Mouse (Mus musculus): ENCODE measurements around the gene Rap1gap2. TPM values are rescaled to one million over a fixed set of nuclear protein-coding genes. Genes with fewer than 3 reads are reported as not detected.
A peak's percentile ranks its signal among the peaks of the same experiment; 100 is the strongest.

Gene Rap1gap2
- polyA plus RNA-seq, 1 experiment from 2014 or later: 5.2 TPM

DNA sequence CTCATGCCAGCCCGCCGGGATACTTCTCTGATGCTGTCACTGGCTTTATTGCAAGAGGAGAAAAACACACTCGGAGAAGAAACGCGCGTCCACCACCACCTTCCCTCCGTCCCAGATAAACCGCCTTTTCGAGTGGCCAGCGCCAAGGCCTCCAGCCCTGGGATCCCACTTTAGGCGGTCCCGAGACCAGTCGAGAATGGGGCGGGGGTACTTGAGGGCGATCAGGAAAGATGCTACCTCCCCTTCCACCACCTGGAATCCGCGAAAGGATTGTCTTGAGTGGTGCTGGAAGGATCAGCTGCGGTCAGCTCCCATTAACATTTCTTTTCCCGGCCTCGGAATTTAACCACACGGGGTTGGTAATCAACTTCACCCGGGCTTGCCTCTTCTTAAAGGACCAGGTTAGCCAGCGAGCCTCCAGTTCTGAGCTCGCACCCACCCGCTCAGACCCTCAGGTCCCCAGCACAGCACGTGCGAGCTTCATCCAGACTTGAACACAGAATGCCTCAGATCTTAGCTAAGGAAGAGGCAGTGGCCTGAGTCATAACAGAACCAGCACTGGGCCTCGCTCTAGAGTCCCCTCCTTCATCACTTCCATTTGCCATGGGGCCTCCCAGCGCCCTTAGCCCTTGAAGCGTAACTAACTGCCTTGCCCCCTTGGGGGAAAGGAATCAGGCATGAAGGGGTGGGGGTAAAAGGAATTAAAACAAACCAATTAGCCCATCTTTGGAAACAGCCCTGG, 87.3 kb downstream of the Rap1gap2 start:
- H3K9me3 ChIP-seq: no peaks in the 10 kb centered on the region
- H3K4me3 ChIP-seq: peak overlapping the region; percentile 77
- 3% methylated on average over 30 of the region's 30 CpGs for WGBS
- no peak for DNase-seq (ENCODE audit: low spot score)
- no peaks in the 10 kb centered on the region for H3K36me3 ChIP-seq
- H3K27me3 ChIP-seq (ENCODE audit: insufficient read depth, poor library complexity, severe bottlenecking): peaks cover 55% of the 10 kb centered on the region
- H3K27ac ChIP-seq: peak overlapping the region; percentile 88
- H3K4me1 ChIP-seq: peaks cover 56% of the 10 kb centered on the region

DNA sequence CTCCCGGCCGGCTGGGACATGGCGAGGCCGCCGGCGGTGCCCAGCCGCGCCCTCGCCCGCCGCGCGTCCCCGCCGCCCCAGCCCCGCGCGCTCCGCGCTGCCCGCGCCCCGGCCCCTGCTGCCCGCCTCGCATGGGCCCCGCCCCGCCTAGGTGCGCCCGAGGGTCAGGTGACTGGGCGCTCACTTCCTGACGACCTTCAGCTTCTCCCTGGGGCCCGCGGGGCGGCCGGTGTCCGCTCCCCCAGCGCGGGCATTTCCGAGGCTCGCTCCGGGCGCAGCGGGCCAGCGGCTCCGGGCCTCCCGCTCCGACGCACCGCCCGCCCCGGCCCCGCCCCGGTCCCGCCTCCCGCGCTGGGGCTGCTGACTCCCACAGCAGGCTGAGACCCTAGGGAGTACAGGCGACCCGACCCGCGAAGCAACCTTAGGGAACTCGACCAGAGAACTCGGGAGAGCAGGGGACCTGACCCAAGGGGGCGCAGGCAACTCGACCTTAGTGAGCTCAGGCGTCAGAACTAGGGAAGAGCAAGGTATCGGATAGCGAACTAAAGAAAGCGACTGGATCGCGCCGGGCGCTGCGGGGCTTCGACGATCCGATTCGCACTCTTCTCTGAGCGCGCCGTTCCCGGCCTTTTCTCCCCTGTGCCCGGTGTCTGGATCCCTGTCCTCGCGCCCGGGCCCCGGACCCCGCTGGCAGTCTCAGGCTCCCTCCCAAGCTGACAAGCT, 88.1 kb downstream of the Rap1gap2 start:
- Histone ChIP-seq H3K27me3 (ENCODE audit: insufficient read depth, poor library complexity, severe bottlenecking) (peaks cover 55% of the 10 kb centered on the region), H3K9me3 (no peaks in the 10 kb centered on the region), H3K27ac (peak overlapping the region; percentile 88), H3K36me3 (no peaks in the 10 kb centered on the region), H3K4me1 (peaks cover 58% of the 10 kb centered on the region), H3K4me3 (peak overlapping the region; percentile 77)
- DNase-seq (ENCODE audit: low spot score): no peak
- WGBS: under 1% methylated on average over 79 of the region's 87 CpGs

DNA sequence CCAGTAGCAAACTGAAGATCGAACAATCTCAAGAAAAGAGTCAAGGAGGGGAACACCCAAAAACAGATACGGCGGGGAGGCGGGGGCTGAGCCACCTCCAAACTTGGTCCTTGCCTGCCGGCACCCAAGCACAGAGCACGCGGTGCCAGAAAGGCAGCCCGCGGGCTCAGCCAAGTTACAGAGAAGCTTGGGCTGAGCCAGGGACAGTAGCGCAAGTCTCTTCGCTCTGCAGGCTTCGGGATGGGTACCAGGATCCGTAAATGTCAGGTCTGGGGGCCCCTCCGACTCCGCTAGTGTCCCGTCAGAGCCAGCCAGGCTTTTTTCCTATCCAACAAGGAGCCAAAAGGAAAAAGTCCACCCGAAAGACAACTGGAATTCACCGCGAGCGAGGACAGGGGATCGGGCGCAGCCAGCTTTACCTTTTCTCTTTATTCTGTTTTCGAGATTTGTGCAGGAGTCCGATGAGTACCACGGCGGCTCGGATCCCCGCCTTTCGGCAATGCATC, 88.7 kb downstream of the Rap1gap2 start:
- Histone ChIP-seq H3K4me1 (peaks cover 60% of the 10 kb centered on the region), H3K27me3 (ENCODE audit: insufficient read depth, poor library complexity, severe bottlenecking) (peaks cover 55% of the 10 kb centered on the region), H3K27ac (peak overlapping the region; percentile 88), H3K4me3 (peak overlapping the region; percentile 77), H3K9me3 (no peaks in the 10 kb centered on the region), H3K36me3 (no peaks in the 10 kb centered on the region)
- DNase-seq (ENCODE audit: low spot score): no peak
- 1% methylated on average over 29 of the region's 29 CpGs for WGBS

DNA sequence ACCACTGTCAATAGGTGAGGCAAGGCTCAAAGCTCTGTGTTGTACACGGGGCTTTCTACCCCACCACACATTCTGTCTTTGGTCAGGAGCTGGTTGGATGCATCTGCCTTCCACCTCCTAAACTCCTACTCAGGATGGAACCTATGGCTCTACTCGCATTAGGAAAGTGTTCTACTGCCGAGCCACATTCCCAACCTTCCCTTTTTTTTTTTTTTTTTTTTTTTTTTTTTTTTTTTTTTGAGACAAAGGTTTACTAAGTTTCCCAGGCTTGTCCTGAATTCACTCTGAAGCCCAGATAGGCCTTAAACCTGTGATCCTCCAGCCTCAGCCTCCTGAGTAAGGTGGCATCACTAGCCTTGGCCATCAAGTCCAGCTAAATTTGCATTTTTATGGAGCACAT, 90.5 kb downstream of the Rap1gap2 start:
- H3K9me3 ChIP-seq: no peaks in the 10 kb centered on the region
- H3K27me3 ChIP-seq (ENCODE audit: insufficient read depth, poor library complexity, severe bottlenecking): peaks cover 48% of the 10 kb centered on the region
- WGBS: 80% methylated on average over 3 of the region's 3 CpGs
- H3K4me1 ChIP-seq: peaks cover 59% of the 10 kb centered on the region
- H3K4me3 ChIP-seq: no peak overlapping the region
- DNase-seq (ENCODE audit: low spot score): no peak
- H3K27ac ChIP-seq: no peak overlapping the region
- H3K36me3 ChIP-seq: no peaks in the 10 kb centered on the region

DNA sequence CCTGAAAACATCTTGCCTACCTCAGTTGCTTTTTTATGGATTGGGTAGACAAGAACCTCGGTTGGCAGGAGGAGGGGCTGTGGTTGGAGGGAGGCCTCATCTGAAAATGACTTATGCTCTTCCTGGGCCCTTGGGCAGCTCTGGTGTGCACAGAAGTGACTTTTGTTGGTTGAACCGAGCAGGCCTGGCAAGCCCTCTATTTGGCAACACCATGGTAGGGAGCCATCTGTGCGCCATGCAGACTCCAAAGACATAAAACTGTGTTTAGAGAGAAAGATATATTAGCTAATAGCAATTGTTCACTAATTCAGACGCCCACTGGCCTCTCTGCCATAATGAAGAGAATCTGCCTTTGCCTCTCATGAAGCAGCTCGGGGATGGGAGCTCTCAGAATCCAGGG, 94.6 kb downstream of the Rap1gap2 start:
- Histone ChIP-seq H3K4me3 (no peak overlapping the region), H3K27me3 (ENCODE audit: insufficient read depth, poor library complexity, severe bottlenecking) (peaks cover 10% of the 10 kb centered on the region), H3K4me1 (peaks cover 39% of the 10 kb centered on the region), H3K27ac (no peak overlapping the region), H3K9me3 (no peaks in the 10 kb centered on the region), H3K36me3 (no peaks in the 10 kb centered on the region)
- no peak for DNase-seq (ENCODE audit: low spot score)
- WGBS: 78% methylated on average over 5 of the region's 5 CpGs

DNA sequence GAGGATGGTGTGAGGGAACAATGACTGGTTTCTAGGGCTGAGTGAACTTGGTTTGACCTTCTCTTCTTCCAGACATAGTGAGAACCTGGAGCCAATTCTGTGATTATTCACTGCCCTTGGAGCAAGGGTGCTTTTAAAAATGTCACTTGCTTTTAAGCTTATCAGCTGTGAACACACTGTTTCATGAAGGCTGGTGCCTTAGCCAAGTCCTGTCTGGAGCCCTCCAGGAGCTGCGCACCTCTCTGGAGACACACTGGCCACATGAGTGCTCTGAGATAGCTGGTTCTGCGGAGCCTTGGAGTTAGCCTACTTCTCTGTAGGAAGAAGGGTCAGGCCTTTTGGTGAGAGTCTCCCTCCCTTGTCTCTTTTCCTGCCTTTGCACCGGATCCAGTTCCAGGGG, 95.7 kb downstream of the Rap1gap2 start:
- no peak for DNase-seq (ENCODE audit: low spot score)
- no peaks in the 10 kb centered on the region for H3K9me3 ChIP-seq
- no peak overlapping the region; the same call in 1 of the 2 replicates for H3K4me3 ChIP-seq
- H3K36me3 ChIP-seq: no peaks in the 10 kb centered on the region
- 33% methylated on average over 3 of the region's 3 CpGs for WGBS
- H3K4me1 ChIP-seq: peaks cover 39% of the 10 kb centered on the region
- 0 out of 2 replicates have a peak, but pooled peaks cover 3% of the 10 kb centered on the region for H3K27me3 ChIP-seq (ENCODE audit: insufficient read depth, poor library complexity, severe bottlenecking)
- H3K27ac ChIP-seq: peak overlapping the region; percentile 74

DNA sequence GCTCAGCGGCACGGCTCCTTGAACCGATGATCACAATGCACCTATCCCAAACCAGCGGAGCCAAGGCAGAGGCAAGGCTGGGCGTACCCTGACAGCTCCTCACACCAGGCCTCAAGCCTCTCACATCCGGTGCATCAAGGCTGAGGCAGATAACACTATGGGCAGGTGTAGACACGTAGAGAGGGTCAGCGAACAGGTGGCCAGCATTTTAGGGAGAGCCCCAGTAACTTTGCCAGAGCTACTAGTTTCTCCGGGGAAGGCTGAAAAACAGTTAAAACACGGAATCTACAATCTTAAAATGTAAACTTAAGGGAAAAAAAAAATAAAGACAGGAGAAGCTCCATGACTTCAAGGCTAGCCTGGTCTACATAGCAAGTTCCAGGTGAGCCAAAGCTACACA, 98.1 kb downstream of the Rap1gap2 start:
- H3K9me3 ChIP-seq: no peaks in the 10 kb centered on the region
- H3K27ac ChIP-seq: no peak overlapping the region
- H3K4me1 ChIP-seq: peaks cover 27% of the 10 kb centered on the region
- no peak for DNase-seq (ENCODE audit: low spot score)
- H3K27me3 ChIP-seq (ENCODE audit: insufficient read depth, poor library complexity, severe bottlenecking): no peaks in the 10 kb centered on the region
- no peak overlapping the region for H3K4me3 ChIP-seq
- WGBS: 83% methylated on average over 10 of the region's 10 CpGs
- H3K36me3 ChIP-seq: no peaks in the 10 kb centered on the region; the same call in 1 of the 2 replicates

DNA sequence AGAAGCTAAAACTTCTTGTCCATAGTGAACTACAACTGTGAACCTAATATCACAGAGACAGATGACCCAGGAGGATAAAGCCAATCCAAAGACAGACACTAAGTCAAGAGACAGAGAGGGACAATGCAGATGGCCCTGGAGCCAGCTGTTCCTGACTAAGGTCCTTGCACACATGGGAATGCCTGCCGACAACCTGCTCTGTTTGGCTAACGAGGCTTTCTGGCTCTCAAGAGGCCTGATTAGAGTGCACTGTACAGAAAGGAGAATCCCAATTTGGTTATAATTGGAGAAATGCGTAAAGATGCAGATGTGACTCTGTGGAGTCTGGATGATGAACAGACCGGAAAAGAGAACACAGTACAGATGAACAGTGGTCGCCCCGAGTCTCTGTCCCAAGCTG, 104.4 kb downstream of the Rap1gap2 start:
- no peak overlapping the region for H3K4me3 ChIP-seq
- H3K4me1 ChIP-seq: peaks cover 21% of the 10 kb centered on the region; the same call in 1 of the 2 replicates
- H3K27me3 ChIP-seq (ENCODE audit: insufficient read depth, poor library complexity, severe bottlenecking): no peaks in the 10 kb centered on the region
- no peak for DNase-seq (ENCODE audit: low spot score)
- no peaks in the 10 kb centered on the region; the same call in 1 of the 2 replicates for H3K36me3 ChIP-seq
- no peak overlapping the region for H3K27ac ChIP-seq
- H3K9me3 ChIP-seq: no peaks in the 10 kb centered on the region
- 74% methylated on average over 6 of the region's 6 CpGs for WGBS

DNA sequence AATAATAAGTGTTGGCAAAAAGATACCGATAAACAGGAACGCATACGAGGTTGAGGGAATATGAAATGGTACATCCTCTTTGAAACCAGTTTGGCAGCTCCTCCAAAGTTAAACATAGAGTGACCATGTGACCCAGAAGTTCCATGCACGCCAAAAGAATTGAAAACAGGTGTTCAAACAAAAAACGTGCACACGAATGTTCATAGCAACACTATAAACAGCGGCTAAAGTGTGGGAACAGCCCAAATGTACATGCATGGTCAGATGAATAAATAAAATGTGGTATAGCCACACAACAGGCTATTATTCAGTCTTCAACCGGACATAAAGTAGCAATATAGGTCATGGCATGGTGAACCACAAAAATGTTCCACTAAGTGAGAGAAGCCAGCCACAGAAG, 108.2 kb downstream of the Rap1gap2 start:
- no peak overlapping the region for H3K4me3 ChIP-seq
- no peak overlapping the region for H3K27ac ChIP-seq
- H3K27me3 ChIP-seq (ENCODE audit: insufficient read depth, poor library complexity, severe bottlenecking): no peaks in the 10 kb centered on the region
- H3K9me3 ChIP-seq: no peaks in the 10 kb centered on the region
- 86% methylated on average over 8 of the region's 8 CpGs for WGBS
- H3K4me1 ChIP-seq: peaks cover 44% of the 10 kb centered on the region
- DNase-seq (ENCODE audit: low spot score): no peak
- H3K36me3 ChIP-seq: no peaks in the 10 kb centered on the region

DNA sequence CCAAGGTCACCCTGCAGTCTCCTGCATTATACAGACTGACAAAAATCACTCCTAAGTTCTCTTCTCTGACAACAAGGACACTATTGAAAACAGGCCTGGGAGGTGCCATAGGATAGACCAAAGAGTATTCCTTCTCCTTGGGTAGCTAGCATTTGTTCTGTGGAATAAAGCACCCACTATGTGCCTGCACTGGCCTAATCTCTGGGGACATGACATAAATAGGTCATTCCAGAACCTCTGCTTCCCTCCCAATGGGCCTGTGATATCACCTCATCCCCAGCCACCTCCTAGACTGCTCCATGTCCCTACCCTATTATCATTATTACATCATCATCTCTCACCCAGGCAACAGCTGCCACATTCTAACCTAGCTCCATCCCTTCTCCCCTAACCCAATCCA, 108.7 kb downstream of the Rap1gap2 start:
- Histone ChIP-seq H3K4me3 (no peak overlapping the region), H3K4me1 (peaks cover 45% of the 10 kb centered on the region), H3K27me3 (ENCODE audit: insufficient read depth, poor library complexity, severe bottlenecking) (no peaks in the 10 kb centered on the region), H3K36me3 (no peaks in the 10 kb centered on the region), H3K27ac (no peak overlapping the region), H3K9me3 (no peaks in the 10 kb centered on the region)
- no peak for DNase-seq (ENCODE audit: low spot score)

DNA sequence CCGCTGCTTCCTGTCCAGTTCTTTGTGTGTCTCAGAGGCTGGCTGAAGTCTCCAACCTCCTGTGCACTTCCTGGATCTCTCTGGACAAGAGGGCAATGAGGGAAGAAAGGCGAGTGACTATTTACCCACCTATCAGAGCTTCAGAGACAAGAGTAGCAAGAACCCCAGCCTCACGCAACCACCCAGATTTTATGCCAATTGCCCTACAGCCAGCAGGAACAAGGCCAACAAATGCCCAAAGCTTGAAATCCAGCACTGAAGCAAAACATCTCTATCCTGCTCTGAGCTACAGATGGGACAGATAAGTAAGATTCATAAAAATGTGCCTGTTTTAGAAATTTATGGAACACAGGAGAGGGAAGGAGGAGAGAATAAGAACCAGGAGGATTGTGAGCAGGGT, 109.7 kb downstream of the Rap1gap2 start:
- Histone ChIP-seq H3K36me3 (no peaks in the 10 kb centered on the region), H3K27me3 (ENCODE audit: insufficient read depth, poor library complexity, severe bottlenecking) (no peaks in the 10 kb centered on the region), H3K9me3 (no peaks in the 10 kb centered on the region), H3K4me3 (no peak overlapping the region), H3K27ac (no peak overlapping the region; the same call in 1 of the 2 replicates), H3K4me1 (peaks cover 43% of the 10 kb centered on the region)
- no peak for DNase-seq (ENCODE audit: low spot score)
- WGBS: 72% methylated on average over 3 of the region's 3 CpGs

DNA sequence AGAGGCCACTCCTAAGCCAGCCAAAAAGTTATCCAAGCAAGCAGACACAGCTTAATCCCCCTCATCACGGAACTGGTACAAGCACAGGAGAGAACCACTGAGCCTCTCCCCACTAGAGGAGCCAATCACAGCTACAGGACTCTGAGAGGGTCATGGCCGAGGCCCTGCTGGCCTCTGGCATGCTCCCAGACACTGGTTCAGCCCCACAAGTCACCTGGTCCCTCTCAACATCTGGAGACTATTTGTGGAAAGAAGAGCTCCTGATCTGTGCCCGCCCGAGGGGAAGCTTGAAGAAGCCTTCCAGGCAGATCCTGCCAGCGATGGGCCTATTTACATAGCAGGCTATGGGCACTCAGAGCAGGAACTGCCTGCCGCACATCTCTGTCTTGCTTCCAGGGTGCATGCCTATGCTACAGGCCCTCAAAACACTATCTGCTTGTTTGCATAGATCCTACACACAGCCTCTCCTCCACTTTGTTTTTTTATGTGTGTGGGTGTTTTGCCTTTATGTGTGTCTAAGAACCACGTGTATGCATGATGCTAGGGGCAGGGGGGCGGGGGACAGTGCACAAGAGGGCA, 111.1 kb downstream of the Rap1gap2 start:
- WGBS: 48% methylated on average over 8 of the region's 8 CpGs
- H3K27me3 ChIP-seq (ENCODE audit: insufficient read depth, poor library complexity, severe bottlenecking): no peaks in the 10 kb centered on the region
- peak overlapping the region; percentile 42; the same call in 1 of the 2 replicates for H3K27ac ChIP-seq

DNA sequence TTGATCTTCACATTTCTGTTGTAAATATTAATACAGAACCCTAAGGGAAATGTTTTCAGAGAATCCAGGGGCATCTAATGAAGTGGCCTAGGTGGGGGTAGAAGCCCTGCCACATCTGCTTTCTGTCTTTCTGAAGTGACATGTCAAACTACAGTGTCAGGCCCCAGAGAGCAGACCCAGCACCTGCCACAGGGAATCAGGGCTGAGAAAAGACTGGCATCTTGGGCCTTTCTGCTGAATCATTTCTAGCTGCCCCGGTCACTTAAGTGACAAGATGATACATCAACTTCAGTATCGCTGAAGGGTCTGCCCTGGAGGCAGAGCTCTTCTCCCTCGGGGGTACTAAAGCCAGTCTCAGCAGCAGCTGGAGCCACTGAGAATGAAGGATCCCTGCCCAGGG, 111.7 kb downstream of the Rap1gap2 start:
- no peak for DNase-seq (ENCODE audit: low spot score)
- WGBS: 34% methylated on average over 3 of the region's 3 CpGs
- H3K36me3 ChIP-seq: no peaks in the 10 kb centered on the region
- 0 out of 2 replicates have a peak overlapping the region, but pooled peaks have one; percentile 42 for H3K27ac ChIP-seq
- no peak overlapping the region for H3K4me3 ChIP-seq
- H3K27me3 ChIP-seq (ENCODE audit: insufficient read depth, poor library complexity, severe bottlenecking): no peaks in the 10 kb centered on the region
- no peaks in the 10 kb centered on the region for H3K9me3 ChIP-seq
- H3K4me1 ChIP-seq: peaks cover 47% of the 10 kb centered on the region

More for the DNA sequence above, 111.1 kb downstream of the Rap1gap2 start:
- H3K9me3 ChIP-seq: no peaks in the 10 kb centered on the region
- no peak overlapping the region for H3K4me3 ChIP-seq
- H3K36me3 ChIP-seq: no peaks in the 10 kb centered on the region
- no peak for DNase-seq (ENCODE audit: low spot score)
- H3K4me1 ChIP-seq: peaks cover 41% of the 10 kb centered on the region

Measured in heart, embryonic 10.5 days (tissue).